In the genomic region with DNA sequence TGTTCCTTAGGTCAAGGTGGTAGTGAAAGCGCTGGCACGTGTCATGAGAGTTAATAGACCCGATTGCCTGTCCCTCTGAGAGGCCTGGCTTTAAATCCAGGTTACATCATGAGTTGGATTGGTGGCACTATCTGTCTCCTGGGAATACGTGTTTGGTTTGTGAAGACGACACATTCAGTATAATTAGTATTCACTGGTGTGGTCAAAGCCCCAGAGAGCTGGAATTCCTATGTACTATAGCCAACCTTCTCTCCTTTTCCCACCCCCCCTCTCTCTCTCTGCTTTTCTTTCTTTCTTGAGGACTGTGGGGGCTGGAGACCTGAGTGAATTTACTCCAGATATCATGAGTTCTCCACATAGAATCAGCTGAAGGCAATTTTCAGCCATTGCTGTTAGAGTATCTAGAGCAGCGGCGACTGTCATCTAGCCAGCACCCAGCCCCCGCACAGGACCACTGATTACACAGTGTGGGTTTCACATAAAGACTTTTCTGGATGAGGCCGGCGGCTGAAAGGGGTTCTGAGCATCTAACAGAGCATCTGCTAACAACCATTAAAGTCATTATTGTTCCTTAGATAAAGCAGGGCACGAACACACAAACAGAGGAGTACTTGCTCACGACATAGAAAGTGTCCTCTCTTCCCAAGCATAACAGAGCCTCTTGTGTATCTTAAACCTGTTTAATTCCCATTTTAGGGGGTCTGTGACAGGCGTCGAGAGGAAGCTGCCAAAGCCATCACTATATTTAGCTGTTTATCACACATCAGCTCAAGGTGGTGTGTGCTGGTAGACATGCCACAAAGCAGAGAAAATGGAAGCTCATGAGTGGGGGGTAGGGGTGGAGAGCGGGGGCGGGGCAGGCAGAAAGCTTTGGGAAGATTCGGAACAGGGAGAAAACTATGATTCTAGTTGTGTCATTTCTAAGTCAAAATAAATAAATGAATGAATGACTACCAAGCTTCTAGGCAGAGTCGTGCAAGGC, we compare ENCODE assay signal across 14 mouse cellular contexts.
A peak's percentile ranks its signal among the peaks of the same experiment; 100 is the strongest.
DNase-seq lines count a peak whose midpoint lies in the region; ATAC-seq lines count a peak whose summit lies in the region.
"Had no signal": no experiment of that assay in that cellular context is flagged by ENCODE, and none has a peak within 500 bp of the region (broad histone marks: within the 10 kb centered on the region; RNA-seq: fewer than 3 reads in every experiment).

No protein-coding gene starts in this region.

- peak overlapping the region; percentile 53 for H3K4me2 ChIP-seq in heart, embryonic 16.5 days (ENCODE audit: low read depth, low read length)
- peak overlapping the region; percentile 1; the same call in 1 of the 2 replicates for H3K4me2 ChIP-seq in forebrain, embryonic 13.5 days
- H3K4me2 ChIP-seq in hindbrain, embryonic 16.5 days (ENCODE audit: low read length): no peak overlapping the region
- no peak overlapping the region; the same call in 1 of the 2 replicates for H3K4me2 ChIP-seq in neural tube, embryonic 14.5 days (ENCODE audit: low read depth, low read length)
- H3K4me2 ChIP-seq: limb, embryonic 15.5 days had no signal

- H3K9ac ChIP-seq in heart, embryonic 16.5 days (ENCODE audit: low read length): no peak overlapping the region
- no peak overlapping the region for H3K9ac ChIP-seq in forebrain, embryonic 13.5 days
- H3K9ac ChIP-seq in hindbrain, embryonic 16.5 days (ENCODE audit: low read depth, low read length): no peak overlapping the region
- no peak overlapping the region for H3K9ac ChIP-seq in neural tube, embryonic 14.5 days (replicated peaks; ENCODE audit: low read depth, low read length)
- H3K9ac ChIP-seq: limb, embryonic 15.5 days; lung, embryonic 14.5 days had no signal

- H3K27ac ChIP-seq in heart, embryonic 16.5 days (ENCODE audit: low read length): no peak overlapping the region
- H3K27ac ChIP-seq in forebrain, embryonic 13.5 days: no peak overlapping the region
- H3K27ac ChIP-seq in hindbrain, embryonic 16.5 days (ENCODE audit: low read depth, low read length): 0 out of 2 replicates have a peak overlapping the region, but pooled peaks have one; percentile 16
- H3K27ac ChIP-seq in neural tube, embryonic 14.5 days (ENCODE audit: low read depth, low read length): no peak overlapping the region
- H3K27ac ChIP-seq: limb, embryonic 15.5 days had no signal

- ATAC-seq in heart, embryonic 16.5 days (replicated peaks; ENCODE audit: extremely low read depth, insufficient read depth, low FRiP score): no peak
- ATAC-seq in forebrain, embryonic 13.5 days: peak; percentile 33; the same call in 1 of the 2 replicates
- ATAC-seq in hindbrain, embryonic 16.5 days: peak; percentile 65; the same call in 1 of the 2 replicates
- ATAC-seq in neural tube, embryonic 14.5 days (ENCODE audit: low read depth): peak; percentile 59; the same call in 1 of the 2 replicates
- ATAC-seq: activated CD4-positive, CD25-positive, alpha-beta regulatory T cell, adult 4 months had no signal

- no peak overlapping the region for H3K4me3 ChIP-seq in heart, embryonic 16.5 days (ENCODE audit: low read length)
- H3K4me3 ChIP-seq in forebrain, embryonic 13.5 days: no peak overlapping the region
- H3K4me3 ChIP-seq in hindbrain, embryonic 16.5 days (ENCODE audit: low read length): no peak overlapping the region
- H3K4me3 ChIP-seq in neural tube, embryonic 14.5 days (ENCODE audit: low read depth, low read length): no peak overlapping the region
- H3K4me3 ChIP-seq: limb, embryonic 15.5 days had no signal

- 49% methylated on average over 18 of the region's 18 CpGs for WGBS in heart, embryonic 16.5 days
- 44% methylated on average over 18 of the region's 18 CpGs for WGBS in forebrain, embryonic 13.5 days
- WGBS in hindbrain, embryonic 16.5 days: 38% methylated on average over 18 of the region's 18 CpGs
- WGBS in neural tube, embryonic 14.5 days: 39% methylated on average over 18 of the region's 18 CpGs

- peaks cover 8% of the 10 kb centered on the region for H3K4me1 ChIP-seq in heart, embryonic 16.5 days (ENCODE audit: control insufficient read depth, insufficient read depth, low read length)
- H3K4me1 ChIP-seq in forebrain, embryonic 13.5 days: peaks cover 25% of the 10 kb centered on the region
- no peaks in the 10 kb centered on the region; the same call in 1 of the 2 replicates for H3K4me1 ChIP-seq in hindbrain, embryonic 16.5 days (ENCODE audit: control insufficient read depth, insufficient read depth, low read depth, low read length)
- peaks cover 3% of the 10 kb centered on the region; the same call in 1 of the 2 replicates for H3K4me1 ChIP-seq in neural tube, embryonic 14.5 days (ENCODE audit: control insufficient read depth, insufficient read depth, low read length)
- H3K4me1 ChIP-seq: limb, embryonic 15.5 days had no signal

- peaks cover 6% of the 10 kb centered on the region; the same call in 1 of the 2 replicates for H3K27me3 ChIP-seq in heart, embryonic 16.5 days (ENCODE audit: control insufficient read depth, insufficient read depth, low read length)
- no peaks in the 10 kb centered on the region for H3K27me3 ChIP-seq in forebrain, embryonic 13.5 days
- no peaks in the 10 kb centered on the region for H3K27me3 ChIP-seq in hindbrain, embryonic 16.5 days (replicated peaks; ENCODE audit: control insufficient read depth, insufficient read depth, low read length)
- H3K27me3 ChIP-seq in neural tube, embryonic 14.5 days (ENCODE audit: control insufficient read depth, insufficient read depth, low read length): no peaks in the 10 kb centered on the region

- no peaks in the 10 kb centered on the region for H3K9me3 ChIP-seq in heart, embryonic 16.5 days (replicated peaks; ENCODE audit: control insufficient read depth, low read length)
- H3K9me3 ChIP-seq in forebrain, embryonic 13.5 days (replicated peaks): no peaks in the 10 kb centered on the region
- no peaks in the 10 kb centered on the region for H3K9me3 ChIP-seq in hindbrain, embryonic 16.5 days (ENCODE audit: control insufficient read depth, low read length)
- no peaks in the 10 kb centered on the region for H3K9me3 ChIP-seq in neural tube, embryonic 14.5 days (ENCODE audit: control insufficient read depth, low read length)
- H3K9me3 ChIP-seq: limb, embryonic 15.5 days had no signal

- H3K36me3 ChIP-seq in heart, embryonic 16.5 days (ENCODE audit: control insufficient read depth, insufficient read depth): no peaks in the 10 kb centered on the region
- H3K36me3 ChIP-seq in forebrain, embryonic 13.5 days (ENCODE audit: poor library complexity, severe bottlenecking): no peaks in the 10 kb centered on the region
- no peaks in the 10 kb centered on the region for H3K36me3 ChIP-seq in hindbrain, embryonic 16.5 days (ENCODE audit: control insufficient read depth, insufficient read depth, low read length)
- H3K36me3 ChIP-seq in neural tube, embryonic 14.5 days (ENCODE audit: control insufficient read depth, insufficient read depth, low read length): no peaks in the 10 kb centered on the region
- H3K36me3 ChIP-seq: limb, embryonic 15.5 days had no signal

- no peak for DNase-seq in heart, adult 11 months
- DNase-seq in urinary bladder, postnatal 14 days (ENCODE audit: low spot score): no peak
- DNase-seq in testis, postnatal 14 days (ENCODE audit: low spot score): no peak
- no peak for DNase-seq in cerebellum, postnatal 14 days
- DNase-seq: gastrocnemius, postnatal 36 days; kidney, adult 8-10 months; thymus, postnatal 25 days had no signal

Comparison
In these comparisons a context has a peak if more than half of its experiments do, and no peak if none do; other contexts are left out.
1. H3K4me2 ChIP-seq: peak in heart, embryonic 16.5 days (single experiment) and forebrain, embryonic 13.5 days (single experiment); none in hindbrain, embryonic 16.5 days (single experiment) and neural tube, embryonic 14.5 days (single experiment).